ENCODE assay signal across 9 mouse cellular contexts in genomic region chr4:120364729-120365128, GRCm38 (mm10). TPM values are rescaled to one million over a fixed set of nuclear protein-coding genes. Genes with fewer than 3 reads are reported as not detected.
A peak's percentile ranks its signal among the peaks of the same experiment; 100 is the strongest.
DNase-seq lines count a peak whose midpoint lies in the region; ATAC-seq lines count a peak whose summit lies in the region.
"Had no signal": no experiment of that assay in that cellular context is flagged by ENCODE, and none has a peak within 500 bp of the region (broad histone marks: within the 10 kb centered on the region; RNA-seq: fewer than 3 reads in every experiment).

No protein-coding gene starts in this region.

- no peaks in the 10 kb centered on the region for H3K36me3 ChIP-seq in hindbrain, embryonic 15.5 days
- H3K36me3 ChIP-seq in midbrain, embryonic 13.5 days = no peaks in the 10 kb centered on the region
- no peaks in the 10 kb centered on the region for H3K36me3 ChIP-seq in liver, embryonic 12.5 days
- H3K36me3 ChIP-seq: lung, embryonic 15.5 days had no signal

- H3K27ac ChIP-seq in hindbrain, embryonic 15.5 days (replicated peaks) = peak overlapping the region; percentile 64
- H3K27ac ChIP-seq in midbrain, embryonic 13.5 days = peak overlapping the region; percentile 64
- H3K27ac ChIP-seq in liver, embryonic 12.5 days = no peak overlapping the region
- H3K27ac ChIP-seq: lung, embryonic 15.5 days had no signal

- H3K9me3 ChIP-seq in hindbrain, embryonic 15.5 days = no peaks in the 10 kb centered on the region
- H3K9me3 ChIP-seq in midbrain, embryonic 13.5 days = no peaks in the 10 kb centered on the region
- H3K9me3 ChIP-seq in liver, embryonic 12.5 days (replicated peaks) = no peaks in the 10 kb centered on the region
- H3K9me3 ChIP-seq: lung, embryonic 15.5 days had no signal

- ATAC-seq in hindbrain, embryonic 15.5 days (ENCODE audit: low FRiP score, low read depth) = peak; percentile 67
- ATAC-seq in midbrain, embryonic 13.5 days = peak; percentile 56
- no peak for ATAC-seq in liver, embryonic 12.5 days

- H3K4me3 ChIP-seq in hindbrain, embryonic 15.5 days = no peak overlapping the region
- no peak overlapping the region for H3K4me3 ChIP-seq in midbrain, embryonic 13.5 days (replicated peaks)
- H3K4me3 ChIP-seq in liver, embryonic 12.5 days = no peak overlapping the region
- H3K4me3 ChIP-seq: lung, embryonic 15.5 days had no signal

- DNase-seq in cerebellum, postnatal 10 days = peak; percentile 30 to 37
- no peak for DNase-seq in cerebellum, adult 18-20 months
- peak; percentile 56 for DNase-seq in right cerebral cortex, postnatal 4 days
- no peak for DNase-seq in adrenal gland, adult 8-10 months
- DNase-seq in gastrocnemius, postnatal 4 days (ENCODE audit: low spot score in 2 of 2) = no peak

- 2% methylated on average over 3 of the region's 3 CpGs for WGBS in hindbrain, embryonic 15.5 days
- 2% methylated on average over 3 of the region's 3 CpGs for WGBS in midbrain, embryonic 13.5 days
- 3% methylated on average over 3 of the region's 3 CpGs for WGBS in liver, embryonic 12.5 days (ENCODE audit: insufficient replicate concordance)

- peak overlapping the region; percentile 41 for H3K4me2 ChIP-seq in hindbrain, embryonic 15.5 days
- H3K4me2 ChIP-seq in midbrain, embryonic 13.5 days (replicated peaks) = peak overlapping the region; percentile 37
- no peak overlapping the region for H3K4me2 ChIP-seq in liver, embryonic 12.5 days
- H3K4me2 ChIP-seq: lung, embryonic 15.5 days had no signal

- H3K27me3 ChIP-seq in hindbrain, embryonic 15.5 days = 0 out of 2 replicates have a peak, but pooled peaks cover 2% of the 10 kb centered on the region
- peaks cover 11% of the 10 kb centered on the region; the same call in 1 of the 2 replicates for H3K27me3 ChIP-seq in midbrain, embryonic 13.5 days
- peaks cover 44% of the 10 kb centered on the region for H3K27me3 ChIP-seq in liver, embryonic 12.5 days (replicated peaks)

- peaks cover 32% of the 10 kb centered on the region for H3K4me1 ChIP-seq in hindbrain, embryonic 15.5 days (replicated peaks)
- peaks cover 37% of the 10 kb centered on the region for H3K4me1 ChIP-seq in midbrain, embryonic 13.5 days (replicated peaks)
- no peaks in the 10 kb centered on the region for H3K4me1 ChIP-seq in liver, embryonic 12.5 days

- no peak overlapping the region for H3K9ac ChIP-seq in hindbrain, embryonic 15.5 days
- no peak overlapping the region for H3K9ac ChIP-seq in midbrain, embryonic 13.5 days (replicated peaks)
- H3K9ac ChIP-seq in liver, embryonic 12.5 days = no peak overlapping the region
- H3K9ac ChIP-seq: lung, embryonic 15.5 days had no signal

RNA-seq across cellular contexts. Expression of gene Scmh1, which starts 40.4 kb away (rescaled TPM):
- polyA plus RNA-seq in hindbrain, embryonic 15.5 days (2015; fragmentation: Nextera tagmentation; extraction: Ambion mirVana) = 83.3 and 99.9 TPM in 2 replicates
- 77.4 and 79.9 TPM in 2 replicates for polyA plus RNA-seq in midbrain, embryonic 13.5 days (2015; fragmentation: Nextera tagmentation; extraction: Ambion mirVana)
- 20.0 and 21.4 TPM in 2 replicates for polyA plus RNA-seq in liver, embryonic 12.5 days (2016; fragmentation: Nextera tagmentation; extraction: Ambion mirVana)
- 10 to 100 TPM; 31.8 to 57.1 (median 47.6) TPM for total RNA-seq in adrenal gland, adult 8-10 months (2022)
- 10 to 100 TPM; 45.8 to 51.2 TPM for total RNA-seq in gastrocnemius, postnatal 4 days (2021)

Comparison
In these comparisons a context has a peak if more than half of its experiments do, and no peak if none do; other contexts are left out.
1. DNase-seq: peak in cerebellum, postnatal 10 days (2 of 2) and right cerebral cortex, postnatal 4 days (single experiment); none in cerebellum, adult 18-20 months (0 of 2), adrenal gland, adult 8-10 months (single experiment) and gastrocnemius, postnatal 4 days (0 of 2).